Mouse (Mus musculus) limb, embryonic 11.5 days (tissue): ENCODE data around the gene Slc16a1. TPM values are rescaled to one million over a fixed set of nuclear protein-coding genes. Genes with fewer than 3 reads are reported as not detected.

Experiments used
- ATAC-seq: fragments of 200-750 bp; cut with Nextera tagmentation; 2 replicates; pipeline ENCODE4 v1.8.0; 2017; ENCODE audit warnings: low read depth; ENCODE audit not compliant: insufficient number of reproducible peaks, low FRiP score, low TSS enrichment
- DNase-seq: peaks from one replicate; pipeline ENCODE4 v3.0.0-alpha.2; 2015; ENCODE audit warnings: low spot score
- H3K27ac ChIP-seq: fragments of 300-500 bp; sonication (generic); replicated peaks from 2 replicates; pipeline ENCODE4 v1.5.1; 2014; ENCODE audit warnings: low read depth, mild to moderate bottlenecking, low read length
- H3K27me3 ChIP-seq: fragments of 300-500 bp; sonication (generic); 2 replicates; pipeline ENCODE4 v1.6.1; 2014; ENCODE audit warnings: mild to moderate bottlenecking, low read length, mixed read lengths; ENCODE audit not compliant: control insufficient read depth, insufficient read depth
- H3K36me3 ChIP-seq: fragments of 300-500 bp; sonication (generic); 2 replicates; pipeline ENCODE4 v1.6.1; 2014; ENCODE audit warnings: mild to moderate bottlenecking, low read length, moderate library complexity, mixed read lengths; ENCODE audit not compliant: control insufficient read depth, insufficient read depth
- H3K4me1 ChIP-seq: fragments of 300-500 bp; sonication (generic); 2 replicates; pipeline ENCODE4 v1.6.1; 2014; ENCODE audit warnings: low read length, mixed read lengths; ENCODE audit not compliant: control insufficient read depth, insufficient read depth
- H3K4me2 ChIP-seq: fragments of 300-500 bp; sonication (generic); 2 replicates; pipeline ENCODE4 v1.6.1; 2014; ENCODE audit warnings: low read depth, mild to moderate bottlenecking, moderate library complexity; ENCODE audit not compliant: severe bottlenecking
- H3K4me3 ChIP-seq: fragments of 300-500 bp; sonication (generic); 2 replicates; pipeline ENCODE4 v1.5.1; 2014; ENCODE audit warnings: low read depth, low read length
- H3K9ac ChIP-seq: fragments of 300-500 bp; sonication (generic); 2 replicates; pipeline ENCODE4 v1.6.1; 2014; ENCODE audit warnings: mild to moderate bottlenecking, low read length
- H3K9me3 ChIP-seq: fragments of 300-500 bp; sonication (generic); 2 replicates; pipeline ENCODE4 v1.6.1; 2016; ENCODE audit warnings: low read length; ENCODE audit not compliant: control insufficient read depth
- WGBS: fragments of 180-500 bp; shearing (Covaris S2); extraction: QIAGEN DNeasy Blood & Tissue Kit; methylation state at CpG from one replicate; pipeline ENCODE4 v1.1.7; 2014; 5-methylcytosine and 5-hydroxymethylcytosine counted together
- polyA plus RNA-seq: library from polyadenylated mRNA; unstranded; fragments of >200 nt; fragmentation: Nextera tagmentation; extraction: Ambion mirVana; gene quantifications from 2 replicates; pipeline ENCODE4 v1.2.1, GENCODE M21; 2014

Gene Slc16a1
- polyA plus RNA-seq, 1 experiment from 2014 or later: 55.6 TPM

GRCm38 (mm10) chr3:104632560-104633162, 5.8 kb upstream of the Slc16a1 start:
- Histone ChIP-seq H3K9me3 (no peaks in the 10 kb centered on the region), H3K4me1 (no peaks in the 10 kb centered on the region), H3K4me2 (no peak overlapping the region), H3K9ac (no peak overlapping the region), H3K4me3 (no peak overlapping the region), H3K36me3 (no peaks in the 10 kb centered on the region), H3K27me3 (no peaks in the 10 kb centered on the region), H3K27ac (no peak overlapping the region)
- DNase-seq (no peak), ATAC-seq (no peak)
- 64% methylated on average over 4 of the region's 4 CpGs for WGBS

GRCm38 (mm10) chr3:104636491-104636890, 2.0 kb upstream of the Slc16a1 start:
- no peak for ATAC-seq
- WGBS: 90% methylated on average over 2 of the region's 2 CpGs

GRCm38 (mm10) chr3:104637427-104638402, 753 bp upstream of the Slc16a1 start:
- peak; percentile 35; the same call in 1 of the 2 replicates for ATAC-seq

More at GRCm38 (mm10) chr3:104636491-104636890, 2.0 kb upstream of the Slc16a1 start:
- Histone ChIP-seq H3K9me3 (no peaks in the 10 kb centered on the region), H3K9ac (no peak overlapping the region), H3K36me3 (no peaks in the 10 kb centered on the region), H3K4me1 (no peaks in the 10 kb centered on the region), H3K27ac (no peak overlapping the region), H3K4me2 (no peak overlapping the region), H3K27me3 (no peaks in the 10 kb centered on the region), H3K4me3 (no peak overlapping the region)
- no peak for DNase-seq

DNA sequence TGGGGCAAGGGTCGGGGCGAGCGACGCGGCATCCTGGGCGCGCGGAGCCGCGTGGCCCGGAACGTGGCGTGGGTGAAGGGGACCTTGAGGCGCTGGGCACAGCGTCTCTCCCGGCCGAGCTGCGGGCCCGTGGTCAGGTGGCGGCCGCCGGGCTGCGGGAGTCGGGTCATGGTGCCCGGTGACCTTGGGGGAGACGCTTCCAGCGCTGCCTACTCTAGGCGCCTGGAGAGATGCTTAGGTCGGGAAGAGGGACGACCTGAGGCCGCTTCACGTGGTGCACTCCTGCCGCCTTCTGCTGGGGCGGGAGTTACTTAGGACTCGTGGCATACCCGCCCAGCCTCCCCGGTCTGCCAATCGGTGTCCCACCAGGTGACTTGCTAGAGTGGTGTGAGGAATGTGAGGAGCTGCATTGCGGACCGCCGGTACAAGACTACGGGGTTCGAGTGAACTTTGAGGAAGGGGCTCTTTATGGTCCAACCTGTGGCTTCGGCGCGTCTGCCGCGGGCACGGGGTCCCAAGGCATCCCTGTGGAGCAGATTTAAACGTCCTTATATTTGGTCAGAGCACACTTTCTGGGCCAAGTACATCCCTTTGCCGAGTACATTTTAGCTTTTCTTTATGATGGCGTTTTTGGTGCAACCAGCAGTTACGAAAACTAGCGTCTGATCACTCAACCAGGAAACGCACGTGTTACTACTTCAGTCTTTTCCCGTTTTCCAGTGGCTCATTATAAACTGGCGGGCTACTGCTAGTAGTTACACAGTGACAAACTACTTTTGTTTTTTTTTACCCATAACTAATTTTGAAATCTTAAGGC, 672 bp downstream of the Slc16a1 start:
- peak; percentile 71 for ATAC-seq
- no peaks in the 10 kb centered on the region for H3K27me3 ChIP-seq
- H3K4me1 ChIP-seq: no peaks in the 10 kb centered on the region
- H3K4me3 ChIP-seq: peak overlapping the region; percentile 93
- no peaks in the 10 kb centered on the region for H3K9me3 ChIP-seq
- H3K36me3 ChIP-seq: no peaks in the 10 kb centered on the region
- DNase-seq: peak; percentile 81
- H3K4me2 ChIP-seq: peak overlapping the region; percentile 91
- no peak overlapping the region; the same call in 1 of the 2 replicates for H3K27ac ChIP-seq
- under 1% methylated on average over 58 of the region's 58 CpGs for WGBS
- peak overlapping the region; percentile 89 for H3K9ac ChIP-seq

More at GRCm38 (mm10) chr3:104637427-104638402, 753 bp upstream of the Slc16a1 start:
- peak overlapping the region; percentile 89 for H3K9ac ChIP-seq
- WGBS: 15% methylated on average over 38 of the region's 38 CpGs
- peak overlapping the region; percentile 93 for H3K4me3 ChIP-seq
- no peaks in the 10 kb centered on the region for H3K9me3 ChIP-seq
- no peaks in the 10 kb centered on the region for H3K4me1 ChIP-seq
- H3K4me2 ChIP-seq: peak overlapping the region; percentile 91
- H3K27ac ChIP-seq: no peak overlapping the region; the same call in 1 of the 2 replicates
- DNase-seq: no peak
- H3K36me3 ChIP-seq: no peaks in the 10 kb centered on the region
- H3K27me3 ChIP-seq: no peaks in the 10 kb centered on the region

DNA sequence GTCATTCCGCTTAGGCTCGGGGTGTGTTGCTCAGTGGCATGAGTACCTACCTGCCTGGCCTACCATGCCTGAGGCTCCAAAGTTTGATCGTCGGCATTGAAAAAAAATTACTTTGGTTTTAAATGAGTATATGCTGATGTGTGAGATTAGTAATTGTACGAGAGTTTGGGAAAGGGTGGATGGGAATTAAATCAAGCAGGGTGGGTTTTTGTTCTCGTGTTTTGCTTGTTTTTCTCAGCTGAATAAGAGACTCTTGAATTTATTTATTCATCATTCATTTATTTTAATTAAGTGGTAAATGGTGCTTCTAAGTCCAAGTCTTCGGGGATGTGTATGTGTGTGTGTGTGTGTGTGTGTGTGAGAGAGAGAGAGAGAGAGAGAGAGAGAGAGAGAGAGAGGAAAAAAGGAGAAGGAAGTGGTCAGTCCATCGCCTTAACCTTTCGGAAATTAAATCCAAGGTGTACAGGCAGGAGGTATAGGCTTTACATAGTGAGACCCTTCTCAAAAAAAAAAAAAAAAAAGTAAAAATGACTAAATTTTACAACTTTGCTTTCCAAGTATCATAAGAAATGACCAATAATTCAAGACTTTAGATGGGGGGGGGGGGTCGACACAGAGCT, 1.4 kb downstream of the Slc16a1 start:
- no peak overlapping the region for H3K27ac ChIP-seq
- no peaks in the 10 kb centered on the region for H3K36me3 ChIP-seq
- H3K9me3 ChIP-seq: no peaks in the 10 kb centered on the region
- H3K4me1 ChIP-seq: no peaks in the 10 kb centered on the region
- H3K27me3 ChIP-seq: no peaks in the 10 kb centered on the region
- H3K4me2 ChIP-seq: peak overlapping the region; percentile 91
- H3K9ac ChIP-seq: peak overlapping the region; percentile 89
- ATAC-seq (no peak), DNase-seq (no peak)
- peak overlapping the region; percentile 93 for H3K4me3 ChIP-seq
- 16% methylated on average over 10 of the region's 10 CpGs for WGBS

DNA sequence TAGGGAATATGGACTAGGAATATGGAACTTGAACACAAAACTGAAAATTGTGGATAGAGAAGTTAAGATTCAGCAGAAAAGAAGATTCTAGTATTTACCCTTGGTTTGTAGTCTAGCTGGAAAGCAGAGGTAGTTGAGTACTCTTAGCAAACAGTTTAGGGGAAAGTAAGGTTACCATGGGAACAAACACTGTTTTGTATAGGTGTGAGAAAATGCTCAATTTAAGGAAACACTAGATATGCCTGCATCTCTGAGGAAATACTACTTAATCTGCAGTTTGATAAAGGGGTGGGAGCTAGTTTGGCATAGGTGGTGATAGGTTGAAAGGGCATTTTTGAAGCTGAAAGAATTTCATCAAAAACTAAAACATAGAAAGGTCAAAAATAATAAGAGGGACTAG, 2.4 kb downstream of the Slc16a1 start:
- Histone ChIP-seq H3K4me2 (no peak overlapping the region), H3K27ac (no peak overlapping the region), H3K9me3 (no peaks in the 10 kb centered on the region), H3K4me3 (no peak overlapping the region), H3K36me3 (no peaks in the 10 kb centered on the region), H3K9ac (no peak overlapping the region), H3K27me3 (no peaks in the 10 kb centered on the region), H3K4me1 (no peaks in the 10 kb centered on the region)
- ATAC-seq: no peak
- no peak for DNase-seq

DNA sequence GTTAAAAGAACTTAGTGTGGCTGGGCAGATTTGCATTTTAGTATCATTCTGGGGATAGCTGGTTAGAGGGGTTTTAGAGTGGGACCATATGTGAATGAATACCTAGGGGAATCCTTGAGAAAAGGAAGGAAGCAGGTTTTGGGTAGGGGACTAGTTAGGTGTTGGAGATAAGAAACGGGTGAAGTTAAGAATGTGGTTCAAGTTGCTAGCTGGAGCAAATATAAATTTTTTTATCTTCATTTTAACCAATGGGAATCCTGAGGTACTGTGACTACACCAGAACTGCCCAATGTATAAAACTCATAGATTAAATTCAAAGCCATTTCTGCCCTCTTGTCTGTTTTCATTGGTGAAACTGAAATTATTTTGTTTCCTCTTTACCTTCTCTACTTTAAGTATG, 2.8 kb downstream of the Slc16a1 start:
- H3K4me3 ChIP-seq: no peak overlapping the region
- H3K27me3 ChIP-seq: no peaks in the 10 kb centered on the region
- no peak overlapping the region for H3K27ac ChIP-seq
- DNase-seq (no peak), ATAC-seq (no peak)
- H3K9me3 ChIP-seq: no peaks in the 10 kb centered on the region
- H3K4me2 ChIP-seq: no peak overlapping the region
- no peak overlapping the region for H3K9ac ChIP-seq
- WGBS: 78% methylated on average over 1 of the region's 1 CpGs
- no peaks in the 10 kb centered on the region for H3K36me3 ChIP-seq
- H3K4me1 ChIP-seq: no peaks in the 10 kb centered on the region

DNA sequence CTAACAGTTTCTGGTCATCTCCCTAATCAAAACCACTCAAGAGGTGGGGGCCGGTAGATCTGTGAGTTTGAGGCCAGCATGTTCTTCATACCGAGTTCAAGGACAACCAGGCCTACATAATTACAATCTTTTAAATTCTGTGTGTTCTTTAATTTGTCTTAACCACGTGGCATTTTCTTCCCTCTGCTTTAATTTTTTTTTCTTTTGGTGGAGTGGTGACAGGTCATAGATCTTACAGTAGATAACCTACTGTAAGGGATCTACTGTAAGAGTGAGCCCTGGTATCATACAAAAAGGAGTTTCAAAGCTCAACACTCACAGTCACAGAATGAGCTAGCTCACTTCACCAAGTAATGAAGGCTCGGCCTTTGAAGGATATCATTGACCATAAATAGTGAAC, 4.6 kb downstream of the Slc16a1 start:
- Histone ChIP-seq H3K4me1 (no peaks in the 10 kb centered on the region), H3K4me2 (no peak overlapping the region), H3K9me3 (no peaks in the 10 kb centered on the region), H3K36me3 (no peaks in the 10 kb centered on the region), H3K9ac (no peak overlapping the region), H3K27me3 (no peaks in the 10 kb centered on the region), H3K27ac (no peak overlapping the region), H3K4me3 (no peak overlapping the region)
- 77% methylated on average over 4 of the region's 4 CpGs for WGBS
- ATAC-seq (no peak), DNase-seq (no peak)
